Mouse (Mus musculus): ENCODE data around the gene Ccnb2.

DNA sequence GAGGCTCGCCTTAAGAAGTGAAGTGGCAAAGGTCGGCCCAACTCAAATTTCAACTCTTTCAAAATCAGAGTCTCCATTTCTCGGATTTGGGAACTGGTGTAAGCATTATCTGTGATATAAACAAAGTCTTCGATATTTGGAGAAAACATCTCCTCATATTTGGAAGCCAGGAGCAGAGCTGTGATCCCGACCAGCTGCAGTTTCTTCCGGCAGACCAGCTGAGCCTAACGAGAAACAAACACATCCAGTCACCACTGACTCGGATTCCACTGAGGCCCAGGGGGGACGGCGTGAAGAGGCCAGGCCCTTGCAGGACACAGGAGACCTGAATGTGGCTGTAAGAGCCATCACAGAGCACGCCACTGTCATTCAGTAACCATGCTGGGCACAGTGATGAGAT is 10.7 kb downstream of the Ccnb2 start:
- TF ChIP-seq CTCF (IDR thresholded peaks at IDR 0.05; ENCODE audit: low read depth, low read length) (no peak), POLR2A (IDR thresholded peaks at IDR 0.05; ENCODE audit: extremely low read depth, insufficient read depth, low read length) (no peak)
